Mouse (Mus musculus): ENCODE measurements around the gene Kremen1. TPM values are rescaled to one million over a fixed set of nuclear protein-coding genes. Genes with fewer than 3 reads are reported as not detected.

The Kremen1 gene
- 8.3 and 14.2 TPM in 2 replicates for polyA plus RNA-seq (2012; rRNA removed)

DNA sequence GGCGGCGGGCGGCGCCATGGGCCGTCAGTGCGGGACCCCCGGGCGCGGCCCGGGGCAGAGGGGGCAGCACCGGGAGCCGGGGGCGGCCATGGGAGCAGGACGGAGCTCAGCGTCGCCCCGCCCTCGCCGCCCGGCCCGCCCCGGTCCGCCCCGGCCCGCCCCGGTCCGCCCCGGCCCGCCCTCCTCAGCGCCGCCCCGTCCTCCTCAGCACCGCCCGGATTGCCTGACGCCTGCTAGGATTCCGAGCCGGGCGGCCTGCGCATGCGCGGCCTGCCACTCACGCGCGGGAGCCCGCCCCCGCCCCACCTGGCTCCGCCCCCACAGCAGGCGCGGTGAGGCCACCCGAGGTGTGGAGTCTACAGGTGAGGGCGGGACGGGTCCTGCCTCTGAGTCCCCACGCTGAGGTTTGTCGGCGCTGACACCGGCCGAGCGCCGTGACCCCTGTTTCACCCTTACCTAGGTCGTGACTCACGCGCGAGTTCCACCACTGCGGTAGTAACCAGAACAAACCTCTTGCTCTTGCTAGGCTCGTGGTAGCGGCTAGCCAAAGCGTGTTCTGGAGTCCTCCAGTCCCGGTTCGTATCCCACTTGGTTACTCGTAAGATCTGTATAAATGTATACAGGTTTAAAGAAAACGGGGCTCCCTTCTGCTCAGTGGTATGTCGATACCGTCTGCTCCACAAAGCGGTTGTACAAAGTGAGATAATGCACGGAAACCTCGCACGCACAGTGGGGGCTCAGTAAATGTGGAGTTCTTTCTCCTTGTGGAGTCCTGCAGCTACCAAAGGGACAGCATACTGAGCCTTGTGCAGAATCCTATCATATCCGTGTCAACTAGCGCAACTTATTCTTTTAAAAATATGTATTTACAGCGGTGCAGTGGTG is at the start of gene Kremen1:
TSS of gene Kremen1 (minus strand) at position 51 of the 885 bp plus-strand sequence.

DNA sequence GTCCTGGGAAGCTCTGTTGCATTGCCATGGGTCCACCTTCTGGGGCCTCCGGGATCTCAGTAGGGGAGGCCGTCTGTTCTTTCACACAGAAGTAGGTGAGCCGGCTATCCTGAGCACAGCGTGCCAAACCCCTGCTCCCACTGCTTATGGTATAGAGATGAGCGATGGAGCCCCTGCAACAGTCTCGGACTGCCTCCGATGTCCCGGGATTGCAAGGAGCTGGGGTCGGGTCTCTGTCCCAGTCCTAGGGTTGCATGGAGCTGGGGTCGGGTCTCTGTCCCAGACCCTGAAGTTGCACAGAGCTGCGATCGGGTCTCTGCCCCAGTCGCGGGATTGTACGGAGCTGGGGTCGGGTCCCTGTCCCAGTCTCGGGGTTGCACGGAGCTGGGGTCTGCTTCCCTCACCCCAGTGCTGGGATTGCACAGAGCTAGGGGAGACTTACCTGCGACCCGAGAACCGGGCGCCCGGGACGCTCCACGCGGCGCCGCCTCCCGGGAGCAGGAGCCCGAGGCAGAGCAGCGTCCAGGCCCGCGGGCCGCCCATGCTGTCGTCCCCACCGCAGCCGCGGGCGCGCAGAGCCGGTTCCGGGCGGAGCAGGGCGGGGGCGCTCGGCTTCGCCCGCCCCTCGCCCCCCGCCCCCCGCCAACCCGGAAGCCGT is 109.5 kb downstream of the Kremen1 start, which contains the start of gene Emid1:
TSS of gene Emid1 (minus strand) at position 578 of the 658 bp plus-strand sequence.

Other genes with a start within 250 kb of the Kremen1 start
- 0.50 and 0.76 TPM in 2 replicates for gene Rasl10a, start 203.4 kb downstream of the Kremen1 start, polyA plus RNA-seq (2012; rRNA removed)
- 28.4 and 31.2 TPM in 2 replicates for gene Gas2l1, start 196.2 kb downstream of the Kremen1 start, polyA plus RNA-seq (2012; rRNA removed)
- 20.6 and 31.5 TPM in 2 replicates for gene Rhbdd3, start 162.6 kb downstream of the Kremen1 start, polyA plus RNA-seq (2012; rRNA removed)
- 818 and 2,156 TPM in 2 replicates for gene Ewsr1, start 162.3 kb downstream of the Kremen1 start, polyA plus RNA-seq (2012; rRNA removed)
- 10.1 and 12.7 TPM in 2 replicates for gene Emid1, start 109.3 kb downstream of the Kremen1 start, polyA plus RNA-seq (2012; rRNA removed)
- 4.8 and 7.7 TPM in 2 replicates for gene Znrf3, start 183.3 kb upstream of the Kremen1 start, polyA plus RNA-seq (2012; rRNA removed)

All from central nervous system, embryonic 11.5 days (tissue).